Mouse (Mus musculus) ES-E14 (cell line): ENCODE results near the gene Cbr3.

Experiments used
- CHD2 ChIP-seq: IDR thresholded peaks from 2 replicates; pipeline ENCODE4 v1.6.1; 2014; ENCODE audit warnings: mild to moderate bottlenecking, low read depth, low read length, inconsistent platforms
- MAFK ChIP-seq: IDR thresholded peaks from 2 replicates; pipeline ENCODE4 v1.6.1; 2014; ENCODE audit warnings: mild to moderate bottlenecking, low read depth, low read length, inconsistent platforms; ENCODE audit not compliant: insufficient read depth
- ZC3H11A ChIP-seq: IDR thresholded peaks from 2 replicates; pipeline ENCODE4 v1.6.1; 2012; ENCODE audit warnings: low read depth, mild to moderate bottlenecking, inconsistent platforms, low read length, borderline replicate concordance
- ZNF384 ChIP-seq: IDR thresholded peaks from 2 replicates; pipeline ENCODE4 v1.6.1; 2012; ENCODE audit warnings: low read depth, low read length, inconsistent platforms

DNA sequence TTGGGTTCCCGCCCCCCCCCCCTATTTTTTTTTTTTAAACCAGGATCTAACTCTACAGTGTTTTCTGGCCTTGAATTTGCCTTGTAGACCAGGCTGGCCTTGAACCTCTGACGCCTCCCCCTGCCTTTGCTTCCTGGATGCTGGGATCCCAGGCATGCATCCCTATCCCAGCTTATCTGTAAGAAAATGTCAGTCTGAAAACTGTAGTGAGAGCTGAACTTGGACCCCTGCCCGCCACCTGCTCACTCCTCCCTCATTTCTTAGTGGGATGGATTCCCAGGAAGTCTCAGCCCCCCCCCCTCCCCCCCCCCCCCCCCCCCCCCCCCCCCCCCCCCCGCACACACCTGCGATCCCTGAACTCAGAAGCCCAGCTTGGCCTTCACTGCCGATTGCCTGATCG is 3.4 kb downstream of the Cbr3 start:
- no peak for TF ChIP-seq ZC3H11A
- TF ChIP-seq ZNF384 = no peak
- no peak for TF ChIP-seq CHD2
- no peak for TF ChIP-seq MAFK
